ENCODE assay signal across 12 mouse cellular contexts in genomic region chr17:40896863-40897262, GRCm38 (mm10). TPM values are rescaled to one million over a fixed set of nuclear protein-coding genes. Genes with fewer than 3 reads are reported as not detected.
DNase-seq lines count a peak whose midpoint lies in the region; ATAC-seq and TF ChIP-seq lines count a peak whose summit lies in the region.
"Had no signal": no experiment of that assay in that cellular context is flagged by ENCODE, and none has a peak within 500 bp of the region (broad histone marks: within the 10 kb centered on the region; RNA-seq: fewer than 3 reads in every experiment).

No protein-coding gene starts in this region.

- no peak overlapping the region for H3K9ac ChIP-seq in forebrain, embryonic 14.5 days (ENCODE audit: low read length)
- no peak overlapping the region for H3K9ac ChIP-seq in liver, embryonic 14.5 days (replicated peaks)
- no peak overlapping the region for H3K9ac ChIP-seq in liver, embryonic 11.5 days (ENCODE audit: low read depth, low read length)
- H3K9ac ChIP-seq in midbrain, embryonic 15.5 days, result no peak overlapping the region
- H3K9ac ChIP-seq: limb, embryonic 12.5 days had no signal

- DNase-seq in forebrain, embryonic 14.5 days (ENCODE audit: low spot score), result peak; percentile 63
- DNase-seq in forebrain, embryonic 10.5 days (ENCODE audit: extremely low spot score, low spot score), result no peak
- peak in 1 of 3 experiments; percentile 7 for DNase-seq in liver, embryonic 14.5 days (ENCODE audit: low read depth in 3 of 3, low spot score in 3 of 3)
- no peak for DNase-seq in liver, embryonic 11.5 days (ENCODE audit: low spot score)
- DNase-seq in c-Kit-positive CD71-positive TER-119-negative erythroid progenitor cells, embryonic 14.5 days (ENCODE audit: low read depth), result peak; percentile 46
- no peak for DNase-seq in spleen, adult 18-20 months
- DNase-seq in right cerebral cortex, postnatal 14 days, result no peak

- no peak for ATAC-seq in forebrain, embryonic 14.5 days
- no peak for ATAC-seq in liver, embryonic 14.5 days (ENCODE audit: insufficient read depth)
- ATAC-seq in liver, embryonic 11.5 days (replicated peaks; ENCODE audit: low FRiP score), result no peak
- ATAC-seq in midbrain, embryonic 15.5 days (replicated peaks), result peak; percentile 84; the same call in 1 of the 2 replicates
- ATAC-seq: intestine, embryonic 16.5 days had no signal

- no peak overlapping the region for H3K27ac ChIP-seq in forebrain, embryonic 14.5 days (ENCODE audit: low read depth, low read length)
- H3K27ac ChIP-seq in forebrain, embryonic 10.5 days, result no peak overlapping the region
- H3K27ac ChIP-seq in liver, embryonic 14.5 days, result no peak overlapping the region
- no peak overlapping the region for H3K27ac ChIP-seq in liver, embryonic 11.5 days (ENCODE audit: low read depth, low read length)
- H3K27ac ChIP-seq in midbrain, embryonic 15.5 days, result no peak overlapping the region
- H3K27ac ChIP-seq: limb, embryonic 12.5 days had no signal

- 73% methylated on average over 1 of the region's 1 CpGs for WGBS in forebrain, embryonic 14.5 days
- WGBS in forebrain, embryonic 10.5 days, result 80% methylated on average over 1 of the region's 1 CpGs
- WGBS in liver, embryonic 14.5 days (ENCODE audit: insufficient replicate concordance), result 57% methylated on average over 1 of the region's 1 CpGs
- WGBS in liver, embryonic 11.5 days, result 68% methylated on average over 1 of the region's 1 CpGs
- WGBS in midbrain, embryonic 15.5 days, result 61% methylated on average over 1 of the region's 1 CpGs

- H3K36me3 ChIP-seq in forebrain, embryonic 14.5 days (ENCODE audit: control insufficient read depth, insufficient read depth, low read length), result no peaks in the 10 kb centered on the region
- no peaks in the 10 kb centered on the region for H3K36me3 ChIP-seq in forebrain, embryonic 10.5 days (replicated peaks)
- H3K36me3 ChIP-seq in liver, embryonic 14.5 days (replicated peaks; ENCODE audit: control insufficient read depth, insufficient read depth, low read depth), result no peaks in the 10 kb centered on the region
- no peaks in the 10 kb centered on the region for H3K36me3 ChIP-seq in liver, embryonic 11.5 days (ENCODE audit: control insufficient read depth, insufficient read depth, low read length)
- H3K36me3 ChIP-seq in midbrain, embryonic 15.5 days (replicated peaks), result no peaks in the 10 kb centered on the region
- H3K36me3 ChIP-seq: G1E; limb, embryonic 12.5 days had no signal

- TF ChIP-seq CTCF in liver, embryonic 14.5 days (IDR thresholded peaks at IDR 0.05; ENCODE audit: low read depth), result peak; percentile 51; the same call in 1 of the 2 replicates

- no peak for TF ChIP-seq EP300 in liver, embryonic 14.5 days (IDR thresholded peaks at IDR 0.05; ENCODE audit: low read depth)

- H3K4me2 ChIP-seq in forebrain, embryonic 14.5 days (ENCODE audit: low read length), result no peak overlapping the region
- H3K4me2 ChIP-seq in liver, embryonic 14.5 days (ENCODE audit: low read depth), result no peak overlapping the region
- no peak overlapping the region for H3K4me2 ChIP-seq in liver, embryonic 11.5 days
- no peak overlapping the region for H3K4me2 ChIP-seq in midbrain, embryonic 15.5 days
- H3K4me2 ChIP-seq: limb, embryonic 12.5 days had no signal

- H3K9me3 ChIP-seq in forebrain, embryonic 14.5 days (replicated peaks; ENCODE audit: control insufficient read depth, low read length), result no peaks in the 10 kb centered on the region
- no peaks in the 10 kb centered on the region for H3K9me3 ChIP-seq in forebrain, embryonic 10.5 days
- no peaks in the 10 kb centered on the region for H3K9me3 ChIP-seq in liver, embryonic 14.5 days (ENCODE audit: control insufficient read depth, low read length)
- no peaks in the 10 kb centered on the region for H3K9me3 ChIP-seq in liver, embryonic 11.5 days (ENCODE audit: control insufficient read depth, low read length)
- H3K9me3 ChIP-seq in midbrain, embryonic 15.5 days, result no peaks in the 10 kb centered on the region
- H3K9me3 ChIP-seq: G1E; limb, embryonic 12.5 days had no signal

- H3K4me3 ChIP-seq in forebrain, embryonic 14.5 days (ENCODE audit: low read depth, low read length), result no peak overlapping the region
- no peak overlapping the region for H3K4me3 ChIP-seq in forebrain, embryonic 10.5 days
- H3K4me3 ChIP-seq in liver, embryonic 14.5 days (ENCODE audit: insufficient read depth in 1 of 2, low read depth in 2 of 2, low read length in 2 of 2), result no peak overlapping the region
- H3K4me3 ChIP-seq in liver, embryonic 11.5 days (ENCODE audit: low read depth, low read length), result no peak overlapping the region
- H3K4me3 ChIP-seq in midbrain, embryonic 15.5 days, result no peak overlapping the region
- H3K4me3 ChIP-seq: limb, embryonic 12.5 days had no signal

- no peaks in the 10 kb centered on the region for H3K4me1 ChIP-seq in forebrain, embryonic 14.5 days (ENCODE audit: control insufficient read depth, insufficient read depth, low read length)
- no peaks in the 10 kb centered on the region for H3K4me1 ChIP-seq in forebrain, embryonic 10.5 days
- peaks cover 0 to 6% of the 10 kb centered on the region in 2 experiments; a peak in 2 of 4 replicates for H3K4me1 ChIP-seq in liver, embryonic 14.5 days (replicated peaks; ENCODE audit: control insufficient read depth in 2 of 2, insufficient read depth in 2 of 2, low read length in 1 of 2)
- H3K4me1 ChIP-seq in liver, embryonic 11.5 days (replicated peaks; ENCODE audit: control insufficient read depth, insufficient read depth, low read length), result peaks cover 3% of the 10 kb centered on the region; the same call in 1 of the 2 replicates
- no peaks in the 10 kb centered on the region for H3K4me1 ChIP-seq in midbrain, embryonic 15.5 days
- H3K4me1 ChIP-seq: limb, embryonic 12.5 days had no signal

- H3K27me3 ChIP-seq in forebrain, embryonic 14.5 days (replicated peaks; ENCODE audit: control insufficient read depth, insufficient read depth, low read length), result no peaks in the 10 kb centered on the region
- H3K27me3 ChIP-seq in forebrain, embryonic 10.5 days (ENCODE audit: poor library complexity, severe bottlenecking), result no peaks in the 10 kb centered on the region
- H3K27me3 ChIP-seq in liver, embryonic 14.5 days (ENCODE audit: control insufficient read depth, insufficient read depth, low read length), result no peaks in the 10 kb centered on the region
- H3K27me3 ChIP-seq in liver, embryonic 11.5 days (replicated peaks; ENCODE audit: control insufficient read depth, insufficient read depth, low read length), result no peaks in the 10 kb centered on the region
- H3K27me3 ChIP-seq in midbrain, embryonic 15.5 days (replicated peaks), result no peaks in the 10 kb centered on the region
- H3K27me3 ChIP-seq: limb, embryonic 12.5 days had no signal

RNA-seq across cellular contexts. Expression of gene 9130008F23Rik, which starts 16.5 kb away (rescaled TPM):
- polyA plus RNA-seq in forebrain, embryonic 14.5 days (2014; fragmentation: Nextera tagmentation; extraction: Ambion mirVana), result 0.46 and 0.75 TPM in 2 replicates
- 1.0 and 1.1 TPM in 2 replicates for polyA plus RNA-seq in forebrain, embryonic 10.5 days (2016; fragmentation: Nextera tagmentation; extraction: Ambion mirVana)
- polyA plus RNA-seq in liver, embryonic 14.5 days (2012; rRNA removed), result 0.28 and 0.55 TPM in 2 replicates
- polyA plus RNA-seq in liver, embryonic 14.5 days (2014; fragmentation: Nextera tagmentation; extraction: Ambion mirVana), result 0.08 and 0.48 TPM in 2 replicates
- polyA plus RNA-seq in liver, embryonic 11.5 days (2014; fragmentation: Nextera tagmentation; extraction: Ambion mirVana), result 0.88 and 1.3 TPM in 2 replicates
- polyA plus RNA-seq in midbrain, embryonic 15.5 days (2015; fragmentation: Nextera tagmentation; extraction: Ambion mirVana), result 0.61 and 0.65 TPM in 2 replicates

RNA-seq across cellular contexts. Expression of gene Glyatl3, which starts 17.3 kb away (rescaled TPM):
- not detected in 2 replicates for polyA plus RNA-seq in forebrain, embryonic 14.5 days (2014; fragmentation: Nextera tagmentation; extraction: Ambion mirVana)
- 0.21 and 0.29 TPM in 2 replicates for polyA plus RNA-seq in forebrain, embryonic 10.5 days (2016; fragmentation: Nextera tagmentation; extraction: Ambion mirVana)
- polyA plus RNA-seq in liver, embryonic 14.5 days (2012; rRNA removed), result 0.15 TPM in 1 of 2 replicates, not detected in the other
- not detected in 2 replicates for polyA plus RNA-seq in liver, embryonic 14.5 days (2014; fragmentation: Nextera tagmentation; extraction: Ambion mirVana)
- polyA plus RNA-seq in liver, embryonic 11.5 days (2014; fragmentation: Nextera tagmentation; extraction: Ambion mirVana), result not detected in 2 replicates
- not detected in 2 replicates for polyA plus RNA-seq in midbrain, embryonic 15.5 days (2015; fragmentation: Nextera tagmentation; extraction: Ambion mirVana)
- polyA plus RNA-seq: frontal cortex, adult 2 months; G1E; intestine, embryonic 16.5 days; limb, embryonic 12.5 days had no signal

RNA-seq across cellular contexts. Expression of gene Mut, which starts 37.6 kb away (rescaled TPM):
- 22.4 and 24.6 TPM in 2 replicates for polyA plus RNA-seq in forebrain, embryonic 14.5 days (2014; fragmentation: Nextera tagmentation; extraction: Ambion mirVana)
- polyA plus RNA-seq in forebrain, embryonic 10.5 days (2016; fragmentation: Nextera tagmentation; extraction: Ambion mirVana), result 28.7 and 29.9 TPM in 2 replicates
- 10.1 and 12.9 TPM in 2 replicates for polyA plus RNA-seq in liver, embryonic 14.5 days (2012; rRNA removed)
- 26.9 and 30.5 TPM in 2 replicates for polyA plus RNA-seq in liver, embryonic 14.5 days (2014; fragmentation: Nextera tagmentation; extraction: Ambion mirVana)
- polyA plus RNA-seq in liver, embryonic 11.5 days (2014; fragmentation: Nextera tagmentation; extraction: Ambion mirVana), result 42.8 and 43.4 TPM in 2 replicates
- polyA plus RNA-seq in midbrain, embryonic 15.5 days (2015; fragmentation: Nextera tagmentation; extraction: Ambion mirVana), result 19.0 and 19.4 TPM in 2 replicates

RNA-seq across cellular contexts. Expression of gene Cenpq, which starts 38.0 kb away (rescaled TPM):
- polyA plus RNA-seq in forebrain, embryonic 14.5 days (2014; fragmentation: Nextera tagmentation; extraction: Ambion mirVana), result 21.4 and 23.2 TPM in 2 replicates
- polyA plus RNA-seq in forebrain, embryonic 10.5 days (2016; fragmentation: Nextera tagmentation; extraction: Ambion mirVana), result 40.2 and 44.5 TPM in 2 replicates
- 8.0 and 14.8 TPM in 2 replicates for polyA plus RNA-seq in liver, embryonic 14.5 days (2012; rRNA removed)
- 27.2 and 29.1 TPM in 2 replicates for polyA plus RNA-seq in liver, embryonic 14.5 days (2014; fragmentation: Nextera tagmentation; extraction: Ambion mirVana)
- 40.8 and 41.0 TPM in 2 replicates for polyA plus RNA-seq in liver, embryonic 11.5 days (2014; fragmentation: Nextera tagmentation; extraction: Ambion mirVana)
- 8.5 and 8.6 TPM in 2 replicates for polyA plus RNA-seq in midbrain, embryonic 15.5 days (2015; fragmentation: Nextera tagmentation; extraction: Ambion mirVana)

Comparison
In these comparisons a context has a peak if more than half of its experiments do, and no peak if none do; other contexts are left out.
1. DNase-seq: peak in forebrain, embryonic 14.5 days (single experiment) and c-Kit-positive CD71-positive TER-119-negative erythroid progenitor cells, embryonic 14.5 days (single experiment); none in forebrain, embryonic 10.5 days (single experiment), liver, embryonic 11.5 days (single experiment), spleen, adult 18-20 months (0 of 2) and right cerebral cortex, postnatal 14 days (single experiment).